Mouse (Mus musculus) left cerebral cortex, postnatal 36 days (tissue): ENCODE measurements around the gene Tmem256. TPM values are rescaled to one million over a fixed set of nuclear protein-coding genes. Genes with fewer than 3 reads are reported as not detected.

ENCODE experiments used
- DNase-seq, 2 experiments: peaks; one replicate each; pipeline ENCODE4 v3.0.0; 2021 to 2022; ENCODE audit warnings: low spot score in 2 of 2, mixed read lengths in 1 of 2
- intact Hi-C: fragments of 180-260 bp; cut with DNase I; formaldehyde crosslinking; loops from one replicate; pipeline ENCODE4 v1.15.1; 2025
- total RNA-seq, 2 experiments: library from RNA; stranded (reverse); gene quantifications; 2 replicates each; pipeline ENCODE4 v1.2.3; 2021

The Tmem256 gene
- total RNA-seq, 2 experiments from 2014 or later = 111 to 130 TPM

DNA sequence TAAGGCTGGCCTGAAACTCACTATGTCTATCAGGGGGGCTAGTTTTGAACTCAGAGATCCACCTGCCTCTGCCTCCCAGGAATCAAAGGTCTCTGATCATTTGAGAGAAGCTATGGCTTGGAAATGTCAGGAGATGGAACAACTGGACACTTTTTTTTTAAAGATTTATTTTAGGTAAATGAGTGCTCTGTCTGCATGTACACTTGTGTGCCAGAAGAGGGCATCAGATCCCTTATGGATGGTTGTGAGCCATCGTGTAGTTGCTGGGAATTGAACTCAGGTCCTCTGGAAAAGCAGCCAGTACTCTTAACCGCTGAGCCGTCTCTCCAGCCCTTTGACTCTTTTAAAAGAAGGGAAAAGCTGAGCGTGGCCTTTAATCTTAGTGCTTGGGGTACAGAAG lies 31.9 kb upstream of the Tmem256 start:
- DNase-seq = no peak
- intact Hi-C loops = no loop called here

DNA sequence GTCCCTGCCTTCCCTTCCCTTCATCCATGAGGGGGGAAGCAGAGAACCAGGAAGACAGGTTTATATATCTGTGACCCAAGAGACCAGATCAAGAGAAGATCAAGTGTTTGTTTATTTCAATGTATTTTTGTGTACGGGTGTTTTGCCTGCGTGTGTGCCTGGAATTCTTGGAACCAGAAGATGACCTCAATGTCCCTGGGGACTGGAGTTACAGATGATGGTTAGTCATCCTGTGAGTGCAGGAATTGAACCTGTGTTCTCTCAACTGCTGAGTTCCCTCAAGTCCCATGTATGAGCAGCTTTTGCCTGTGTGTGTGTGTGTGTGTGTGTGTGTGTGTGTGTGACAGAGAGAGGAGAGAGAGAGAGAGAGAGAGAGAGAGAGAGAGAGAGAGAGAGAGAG lies 30.7 kb upstream of the Tmem256 start:
- intact Hi-C loops = no loop called here

DNA sequence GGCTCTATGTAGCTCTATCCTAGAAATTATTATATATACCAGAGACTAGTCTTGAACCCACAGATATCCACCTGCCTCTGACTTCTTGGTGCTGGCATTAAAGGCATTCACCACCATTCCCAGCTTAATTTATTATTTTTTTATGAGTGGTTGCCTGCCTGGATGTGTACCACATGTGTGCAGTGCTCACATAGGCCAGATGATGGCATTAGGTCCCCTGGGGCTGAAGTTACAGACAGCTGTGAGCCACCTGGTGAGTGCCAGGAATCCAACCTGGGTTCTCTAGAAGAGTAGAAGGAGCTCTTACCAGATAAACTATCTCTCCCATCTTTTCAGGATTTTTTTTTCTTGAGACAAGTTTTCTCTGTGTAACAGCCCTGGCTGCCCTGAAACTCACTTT lies 28.0 kb upstream of the Tmem256 start:
- no peak for DNase-seq
- intact Hi-C loops = no loop called here

More for the DNA sequence above, 30.7 kb upstream of the Tmem256 start:
- no peak for DNase-seq

DNA sequence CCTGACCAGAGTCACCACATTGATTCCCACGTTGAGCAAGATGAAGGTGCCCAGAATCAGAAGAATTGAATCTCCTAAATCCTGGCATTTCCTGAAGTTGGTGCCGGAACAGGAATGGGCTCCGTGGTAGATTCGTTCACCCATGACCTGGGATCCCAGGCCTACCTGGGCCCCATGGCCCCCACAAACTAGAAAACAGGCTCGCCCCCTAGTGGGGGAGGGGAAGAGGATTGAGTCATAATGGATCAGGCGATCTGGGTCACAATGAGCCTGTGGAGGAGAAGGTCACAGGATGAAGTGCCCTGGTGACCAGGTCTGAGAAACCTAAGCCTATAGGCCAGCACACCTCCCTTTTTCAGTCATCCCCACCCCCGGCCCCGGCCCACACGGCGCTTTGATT lies 23.2 kb upstream of the Tmem256 start, which contains the start of gene Gm39566:
Gene Gm39566 (minus strand): TSS at position 144 of the 400 bp plus-strand sequence.
- intact Hi-C loops = no loop called here

DNA sequence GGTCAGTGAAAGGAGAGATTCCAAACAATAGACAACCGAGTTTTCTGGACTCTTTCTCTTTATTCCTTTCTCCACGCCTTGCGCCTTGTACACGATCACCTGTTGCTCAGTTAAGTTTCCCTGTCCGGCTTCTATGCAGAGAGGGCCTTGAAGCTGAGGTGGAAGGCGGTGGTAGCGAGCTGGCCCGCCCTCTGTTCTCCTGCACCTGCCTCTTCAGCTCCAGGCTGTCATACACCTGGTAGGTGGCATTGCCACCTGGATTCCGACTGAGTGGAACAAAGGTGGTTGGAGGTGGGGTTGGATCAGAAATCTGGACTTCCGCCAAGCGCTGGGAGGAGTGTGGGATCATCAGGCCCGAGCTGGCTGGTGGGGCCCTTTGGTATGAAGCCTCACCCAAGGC lies 21.8 kb upstream of the Tmem256 start:
- DNase-seq = no peak

More for the DNA sequence above, 23.2 kb upstream of the Tmem256 start, which contains the start of gene Gm39566:
- DNase-seq = no peak

DNA sequence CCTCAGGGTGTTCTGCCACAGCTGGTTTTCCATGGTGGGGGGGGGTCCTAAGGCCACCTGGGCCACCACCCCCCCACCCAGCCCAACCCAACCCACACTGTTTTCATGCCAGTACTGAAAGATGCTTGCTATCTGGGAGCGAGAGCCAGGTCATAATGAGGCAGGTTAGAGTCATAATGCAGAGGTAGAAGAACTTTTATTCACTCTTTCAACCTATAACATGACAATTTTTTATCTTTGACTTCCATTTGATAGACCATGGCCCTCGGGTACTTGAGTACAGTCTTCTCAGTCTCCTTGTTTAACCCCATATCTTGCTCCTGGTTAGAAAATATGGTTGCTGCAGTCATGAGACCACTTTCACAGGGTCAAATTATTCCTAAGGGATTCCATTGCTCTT lies 19.9 kb upstream of the Tmem256 start, which contains the start of gene Spem2:
Gene Spem2 (minus strand): TSS at position 101 of the 400 bp plus-strand sequence.
- intact Hi-C loops = no loop called here
- DNase-seq = no peak

More for the DNA sequence above, 21.8 kb upstream of the Tmem256 start:
- intact Hi-C loops = no loop called here

DNA sequence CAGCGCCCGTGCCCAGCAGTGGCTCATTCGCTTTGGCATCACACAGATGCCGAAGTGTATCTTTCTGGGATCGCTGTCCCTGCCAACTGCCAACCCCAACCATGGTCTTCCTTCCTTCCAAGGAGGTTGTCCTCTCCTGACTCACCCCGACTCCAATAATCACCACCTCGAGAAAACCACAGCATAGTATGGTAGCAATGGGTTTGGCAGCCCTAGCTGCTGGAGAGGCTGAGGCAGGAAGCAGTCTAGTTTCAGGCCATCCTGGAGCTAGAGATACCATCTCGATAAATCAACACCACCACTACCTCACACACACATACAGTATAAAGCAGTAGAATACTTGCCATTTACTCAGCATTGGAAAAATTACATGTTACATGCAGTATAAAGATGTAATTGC lies 19.4 kb upstream of the Tmem256 start:
- intact Hi-C loops = no loop called here

DNA sequence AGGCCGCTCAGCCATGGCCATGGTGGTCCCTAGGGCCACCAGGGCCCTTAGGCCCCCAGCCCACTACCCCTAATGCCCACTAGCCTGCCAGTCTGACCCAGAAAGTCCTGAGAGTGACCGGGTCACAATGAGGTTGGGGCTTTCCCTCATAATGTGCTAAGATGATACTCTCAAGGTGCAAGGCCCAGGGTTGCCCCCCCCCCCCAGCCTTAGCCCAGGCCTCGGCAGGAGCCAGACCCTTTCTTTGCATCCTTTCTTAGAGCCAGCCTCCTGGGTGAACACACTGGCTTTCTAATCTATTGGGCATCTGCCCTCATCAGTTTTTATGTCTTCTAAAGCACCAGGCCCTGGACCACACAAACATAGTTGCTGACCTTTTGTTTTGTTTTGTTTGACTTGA lies 16.2 kb upstream of the Tmem256 start, which contains the start of gene Spem1:
Gene Spem1 (minus strand): TSS at position 101 of the 400 bp plus-strand sequence.
- intact Hi-C loops = no loop called here

More for the DNA sequence above, 19.4 kb upstream of the Tmem256 start:
- DNase-seq = no peak

DNA sequence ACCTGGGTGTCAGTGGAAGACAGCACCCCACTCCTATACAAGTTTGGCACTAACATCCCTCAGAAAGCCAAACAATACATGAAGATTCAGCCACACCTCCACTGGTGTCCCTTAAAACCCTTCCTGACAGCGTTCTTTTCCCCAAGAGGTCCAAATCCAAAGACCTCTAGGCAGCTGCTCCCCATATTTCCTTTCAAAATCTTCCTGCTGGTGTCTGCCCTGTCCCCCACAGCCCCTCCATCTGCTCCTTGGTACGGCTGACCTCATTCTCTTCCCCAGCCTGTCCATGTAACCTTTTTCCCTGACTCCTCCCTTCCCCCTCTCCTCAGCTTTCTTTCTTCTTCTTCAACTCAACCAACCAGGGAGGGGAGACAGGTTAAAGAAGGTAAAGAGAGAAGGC lies 14.9 kb upstream of the Tmem256 start:
- no peak for DNase-seq
- intact Hi-C loops = no loop called here

More for the DNA sequence above, 16.2 kb upstream of the Tmem256 start, which contains the start of gene Spem1:
- DNase-seq = no peak

DNA sequence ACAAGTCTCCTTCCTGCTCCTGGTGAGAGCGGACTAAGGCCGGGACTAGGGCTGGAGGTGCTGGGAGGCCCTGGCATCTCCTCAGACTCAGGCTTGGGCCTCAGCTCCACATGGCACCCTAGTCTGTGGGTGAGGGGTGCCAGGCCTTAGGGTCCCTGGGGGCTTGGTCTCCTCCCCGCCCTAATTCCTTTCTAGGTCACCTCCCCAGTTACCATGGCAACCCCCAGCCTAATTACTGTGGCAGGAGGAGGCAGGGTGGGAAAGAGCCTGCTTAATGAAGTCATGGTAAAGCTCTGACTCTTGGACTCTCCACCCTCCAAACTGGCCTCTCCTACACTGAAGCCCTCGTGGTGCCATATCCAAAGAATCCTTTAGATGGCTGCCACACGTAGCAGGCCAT lies 9.5 kb upstream of the Tmem256 start:
- DNase-seq = no peak

DNA sequence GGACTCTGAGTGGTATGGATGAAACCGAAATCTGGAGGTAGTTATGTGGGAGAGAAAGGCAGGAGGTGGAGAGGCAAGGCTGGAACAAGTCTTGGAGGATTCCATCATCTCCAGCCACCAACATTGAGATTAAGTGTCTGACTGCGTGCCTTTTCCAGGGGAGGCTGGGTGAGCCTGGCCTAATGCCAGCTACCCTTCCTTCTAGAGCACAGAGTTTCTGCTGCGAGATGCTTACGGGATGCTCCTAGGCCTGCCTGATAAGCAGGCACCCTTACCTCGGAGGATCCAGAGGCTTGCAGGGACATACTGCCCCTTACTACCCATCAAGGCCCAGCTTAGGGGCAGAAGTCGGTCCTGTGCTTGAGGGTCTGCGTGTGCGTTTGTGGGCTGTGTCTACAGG lies 4.8 kb upstream of the Tmem256 start:
- intact Hi-C loops = no loop called here

More for the DNA sequence above, 9.5 kb upstream of the Tmem256 start:
- intact Hi-C loops = no loop called here

DNA sequence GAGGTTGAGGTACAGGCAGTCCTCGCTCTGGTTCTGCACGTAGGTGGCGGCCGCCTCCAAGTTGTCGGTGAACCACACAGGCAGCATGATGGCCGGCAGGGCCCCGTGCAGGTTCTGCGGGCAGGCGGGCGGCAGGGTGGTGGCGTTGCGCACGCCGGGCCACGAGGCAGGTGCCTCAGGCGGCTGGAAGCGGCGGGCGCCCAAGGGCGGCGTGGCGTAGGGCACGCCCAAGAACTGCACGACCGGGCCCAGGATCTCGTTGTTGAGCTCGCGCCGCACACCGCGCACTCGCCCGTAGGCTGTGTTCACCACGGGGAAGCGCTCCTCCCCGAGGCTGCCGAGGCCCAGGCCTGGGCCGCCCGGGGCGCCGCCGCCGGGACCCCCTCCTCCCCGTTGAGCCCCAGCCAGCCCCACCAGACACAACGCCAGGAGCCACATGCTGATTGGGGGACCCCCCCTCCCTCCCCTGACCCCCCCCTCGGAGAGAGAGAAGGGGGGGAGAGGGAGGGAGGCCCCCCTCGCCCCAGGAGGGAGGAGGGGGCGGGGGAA lies 4.2 kb upstream of the Tmem256 start:
- intact Hi-C loops = no loop called here
- DNase-seq = peak in 1 of 2 experiments; percentile 46

More for the DNA sequence above, 4.8 kb upstream of the Tmem256 start:
- DNase-seq = no peak

DNA sequence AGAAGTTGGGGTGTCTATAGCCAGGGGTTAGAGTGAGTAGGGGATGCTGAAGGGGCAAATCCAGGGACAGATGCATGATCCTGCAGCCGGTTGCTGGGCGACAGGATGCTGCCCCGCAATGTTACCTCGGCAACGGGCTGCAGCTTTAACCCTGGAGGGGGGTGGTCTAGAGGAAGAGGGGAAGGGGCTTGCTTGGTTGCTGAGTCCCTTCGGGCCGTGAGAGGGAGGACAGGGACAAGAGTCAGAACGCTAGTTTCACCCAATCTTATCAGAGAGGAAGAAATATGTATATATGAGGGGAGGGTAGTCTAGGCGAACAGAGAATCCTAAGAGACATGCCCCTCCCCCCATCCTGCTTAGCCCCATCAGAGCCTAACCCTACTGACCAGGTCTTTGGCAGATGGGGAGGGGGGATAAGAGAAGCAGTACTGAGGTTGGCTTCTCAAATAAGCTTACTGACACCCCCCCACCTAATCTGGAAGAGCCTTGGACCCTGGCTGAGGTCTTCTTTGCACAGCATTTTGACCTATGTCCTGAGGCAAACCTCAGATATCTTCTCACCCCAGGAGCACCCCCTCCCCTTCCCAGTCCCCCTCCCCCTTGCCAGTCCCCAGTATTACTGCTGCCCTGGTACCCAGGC lies 2.9 kb upstream of the Tmem256 start:
- intact Hi-C loops = loop anchor here (5.0 kb wide), 1 partner anchor 67 kb away; the partner anchor contains the start of genes 2810408A11Rik and Neurl4

DNA sequence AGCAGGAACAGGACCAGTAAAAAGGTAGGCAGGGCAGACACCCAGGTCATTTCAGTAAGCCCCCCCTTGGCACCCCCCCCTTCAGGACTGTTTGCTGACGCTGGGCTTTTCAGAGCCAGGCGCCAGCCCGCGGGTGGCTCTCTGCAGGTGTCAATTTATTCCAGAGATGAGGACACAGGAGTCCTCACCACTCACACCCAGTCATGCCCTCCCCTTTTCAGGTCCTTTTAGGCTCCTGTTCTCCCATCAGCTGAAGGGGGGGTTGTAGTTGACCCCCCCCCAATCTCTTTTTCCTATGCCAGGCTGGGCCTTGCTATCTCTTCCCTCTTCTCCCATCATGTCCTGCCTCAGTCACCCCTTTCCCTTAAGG lies 2.4 kb upstream of the Tmem256 start:
- DNase-seq = no peak
- intact Hi-C loops = loop anchor here (2.0 to 5.0 kb wide), 3 partner anchors 33 to 77 kb away; partner anchors contain the start of genes 2810408A11Rik, Neurl4 and Polr2a

More for the DNA sequence above, 2.9 kb upstream of the Tmem256 start:
- no peak for DNase-seq

DNA sequence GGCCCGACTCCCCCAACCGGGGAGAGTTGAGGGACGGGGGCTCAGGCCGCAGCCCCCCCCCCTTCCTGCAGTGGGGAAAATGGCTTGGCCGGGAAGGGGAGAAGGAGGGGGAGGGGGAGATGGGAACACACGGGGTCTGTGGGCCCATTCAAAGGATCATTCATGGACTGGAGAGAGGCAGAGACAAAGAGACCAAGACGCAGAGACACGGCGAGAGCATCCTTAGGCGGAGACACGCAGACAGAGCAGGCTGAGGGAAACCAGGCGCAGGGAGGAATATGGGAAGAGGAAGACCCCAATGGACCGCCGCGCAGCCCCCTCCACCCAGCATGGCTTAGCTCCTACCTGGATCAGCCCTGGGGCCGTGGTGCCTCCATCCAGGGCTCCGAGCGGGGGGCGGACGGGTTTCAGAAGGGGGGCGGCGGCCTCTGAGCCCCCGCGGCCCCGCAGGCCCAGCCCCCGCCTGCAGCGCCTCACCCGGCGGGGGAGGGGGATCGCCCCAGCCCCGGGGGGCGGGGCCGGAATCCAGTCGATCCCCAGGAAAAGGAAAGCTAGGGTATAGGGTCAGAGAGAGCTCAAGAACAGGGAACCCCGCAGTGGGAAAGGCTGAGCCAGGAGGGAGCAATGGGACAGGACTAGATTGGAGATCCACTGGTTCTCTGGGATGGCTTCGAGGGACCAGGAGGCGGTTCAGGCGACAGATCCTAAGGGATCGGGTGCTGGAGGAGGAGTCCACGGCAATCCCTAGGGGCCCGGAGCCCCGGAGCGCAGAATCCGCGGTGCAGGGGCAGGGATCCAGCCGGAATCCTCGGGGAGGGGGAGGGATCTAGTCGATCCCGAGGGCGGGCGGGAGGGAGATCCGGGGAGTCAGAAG lies 1.4 kb upstream of the Tmem256 start:
- peak in 1 of 2 experiments; percentile 52 for DNase-seq
- intact Hi-C loops = loop anchor here (2.0 to 5.0 kb wide), 3 partner anchors 34 to 78 kb away; partner anchors contain the start of genes 2810408A11Rik, Neurl4 and Polr2a

DNA sequence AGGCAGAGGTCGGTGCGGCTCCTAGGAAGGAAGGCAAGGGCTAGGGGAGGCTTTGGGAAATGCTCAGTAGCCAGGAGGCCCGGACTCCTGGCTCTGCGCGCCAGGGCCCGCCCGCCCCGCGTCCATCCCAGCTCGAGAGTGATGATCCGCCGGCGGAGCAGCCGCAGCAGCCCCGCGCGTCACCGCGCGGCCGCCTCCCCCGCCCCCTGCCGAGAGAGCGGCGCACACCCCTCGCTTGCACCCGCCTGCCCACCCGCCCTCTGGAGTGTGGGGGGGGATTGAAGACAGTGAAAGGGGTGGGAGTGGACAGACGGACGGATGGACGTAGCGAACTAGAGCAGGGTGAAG lies 736 bp upstream of the Tmem256 start, which contains the start of gene Nlgn2:
Gene Nlgn2 (minus strand): TSS at position 181 of the 348 bp plus-strand sequence.
- intact Hi-C loops = loop anchor here (2.0 to 5.0 kb wide), 3 partner anchors 35 to 79 kb away; partner anchors contain the start of genes 2810408A11Rik, Neurl4 and Polr2a
- DNase-seq = peak in 1 of 2 experiments; percentile 93

DNA sequence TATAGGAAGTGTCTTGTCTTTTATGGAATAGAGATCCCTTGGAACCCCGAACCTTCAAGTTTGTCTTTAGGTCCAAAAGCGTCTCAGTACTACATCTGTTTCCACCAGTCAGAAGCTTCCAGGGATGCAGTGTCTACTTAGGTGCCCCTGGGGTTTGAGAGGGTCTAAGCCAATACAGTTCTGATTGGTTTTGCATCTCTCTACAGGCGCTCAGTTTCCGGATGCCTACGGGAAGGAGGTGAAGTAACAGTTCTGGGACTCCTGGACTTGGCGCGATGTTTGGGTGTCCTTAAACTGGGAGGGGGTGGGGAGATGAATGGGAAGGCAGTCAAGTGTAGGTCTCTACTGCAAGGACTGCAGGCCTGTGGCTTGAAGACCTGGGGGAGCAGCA lies 395 bp downstream of the Tmem256 start:
- intact Hi-C loops = loop anchor here (5.0 kb wide), 1 partner anchor 64 kb away; the partner anchor contains the start of genes 2810408A11Rik and Neurl4
- no peak for DNase-seq

DNA sequence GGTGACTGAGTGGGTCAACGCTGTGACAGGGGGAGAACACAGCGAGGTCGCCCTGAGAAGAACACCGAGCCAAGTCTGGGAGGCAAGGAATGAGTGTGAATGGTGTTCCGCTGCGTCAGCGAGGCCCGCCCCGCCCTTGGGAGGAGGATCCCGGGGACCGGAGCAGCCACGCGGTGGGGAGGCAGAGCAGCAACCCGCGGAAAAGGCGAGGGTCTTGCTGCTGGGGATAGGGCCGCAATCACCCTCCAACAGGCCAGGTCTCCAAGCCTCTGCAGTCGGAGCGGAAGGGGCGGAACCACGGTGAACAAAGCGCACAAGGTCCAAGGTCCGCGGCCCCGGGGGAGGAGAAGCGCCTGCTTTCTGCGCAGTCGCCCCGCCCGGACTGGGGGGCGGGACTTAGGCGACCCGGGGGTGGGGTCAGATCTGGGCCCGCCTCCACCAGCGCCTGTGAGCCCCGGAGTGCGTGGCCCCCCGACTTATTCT lies 7.9 kb downstream of the Tmem256 start, which contains the start of gene Plscr3:
Gene Plscr3 (plus strand): TSS at position 179 of the 483 bp plus-strand sequence.
- DNase-seq = peak; percentile 87 to 88
- intact Hi-C loops = no loop called here
